Mouse (Mus musculus): ENCODE measurements around the gene Saa2. TPM values are rescaled to one million over a fixed set of nuclear protein-coding genes. Genes with fewer than 3 reads are reported as not detected.
A peak's percentile ranks its signal among the peaks of the same experiment; 100 is the strongest.

Saa2 gene
- total RNA-seq, 2 experiments from 2014 or later, result not detected

DNA sequence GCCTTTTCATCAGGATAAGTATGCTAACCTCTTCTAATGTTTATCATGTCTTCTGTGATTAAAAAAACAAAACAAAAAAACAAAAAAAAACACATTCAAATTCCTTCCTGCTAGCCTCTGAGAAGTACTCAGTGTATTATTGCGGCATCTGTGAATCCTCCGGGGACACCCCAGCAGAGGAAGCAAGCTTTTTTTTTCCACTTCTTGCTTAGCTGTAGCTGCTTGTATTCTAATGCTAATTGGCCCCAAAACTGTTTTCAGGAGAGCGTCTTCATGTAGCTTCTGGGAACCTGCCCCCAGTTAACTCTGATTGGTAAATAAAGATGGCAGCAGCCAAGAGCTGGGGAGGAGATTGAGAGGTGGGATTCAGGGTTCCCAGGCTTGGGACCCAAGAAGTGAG is 3.1 kb upstream of the Saa2 start:
- intact Hi-C loops (cut with DNase I), result no loop called here
- DNase-seq (ENCODE audit: low spot score in 2 of 2), result no peak

DNA sequence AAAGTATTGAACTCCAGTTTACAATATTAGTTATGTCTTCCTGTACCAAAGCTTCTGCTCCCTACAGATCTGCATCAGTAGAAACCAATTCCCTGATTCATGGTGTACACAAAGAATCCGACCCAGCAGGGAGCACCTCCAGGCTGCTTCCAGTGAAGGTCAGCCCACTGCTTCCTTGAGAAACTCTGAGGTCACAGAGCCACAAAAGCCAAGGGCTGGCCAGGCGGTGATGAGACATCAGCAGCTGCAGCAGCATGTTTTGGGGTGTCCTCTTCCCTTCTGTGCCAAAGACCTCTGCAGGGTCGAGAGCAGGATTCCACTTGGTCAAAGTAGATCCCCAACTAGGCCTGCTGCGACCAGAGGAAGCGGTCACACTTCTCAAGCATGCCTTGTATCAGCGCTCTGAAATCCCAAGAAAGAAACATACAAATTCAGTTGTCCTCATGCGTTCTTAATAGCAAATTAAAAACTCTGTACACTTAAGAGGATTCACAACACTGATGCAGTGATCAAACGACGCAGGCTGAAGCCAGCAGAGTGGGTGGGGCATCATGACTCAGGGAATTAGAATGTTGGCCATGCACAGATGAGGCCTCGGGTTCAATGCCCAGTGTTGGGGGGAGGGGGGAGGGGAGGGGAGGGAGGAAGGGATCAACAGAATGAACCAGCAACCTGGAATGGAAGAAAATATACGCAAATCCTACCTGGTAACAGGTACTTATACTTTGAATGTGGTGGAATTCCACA is 9.6 kb downstream of the Saa2 start:
- intact Hi-C loops (cut with DNase I), result no loop called here
- no peak for DNase-seq (ENCODE audit: low spot score in 2 of 2)

DNA sequence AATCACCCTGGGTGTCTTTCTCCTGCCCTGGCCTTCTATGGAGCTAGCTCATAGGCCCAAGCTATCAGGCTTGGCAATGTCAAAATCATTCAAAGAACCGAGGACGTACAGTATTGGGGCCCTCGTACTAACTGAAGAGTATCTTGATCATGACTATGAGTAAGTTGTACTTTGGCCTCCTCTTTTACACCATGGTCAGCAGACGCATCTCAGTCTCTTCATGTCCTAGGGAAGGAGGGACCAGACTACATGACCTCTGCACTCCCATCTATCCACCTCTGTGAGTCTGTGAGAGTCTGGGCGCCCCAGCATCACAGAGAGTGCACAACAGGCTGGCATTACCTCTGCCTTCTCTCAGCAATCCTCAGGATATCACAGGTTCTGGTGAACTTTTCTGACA is 11.0 kb downstream of the Saa2 start:
- DNase-seq (ENCODE audit: low spot score in 2 of 2), result no peak
- intact Hi-C loops (cut with DNase I), result no loop called here

DNA sequence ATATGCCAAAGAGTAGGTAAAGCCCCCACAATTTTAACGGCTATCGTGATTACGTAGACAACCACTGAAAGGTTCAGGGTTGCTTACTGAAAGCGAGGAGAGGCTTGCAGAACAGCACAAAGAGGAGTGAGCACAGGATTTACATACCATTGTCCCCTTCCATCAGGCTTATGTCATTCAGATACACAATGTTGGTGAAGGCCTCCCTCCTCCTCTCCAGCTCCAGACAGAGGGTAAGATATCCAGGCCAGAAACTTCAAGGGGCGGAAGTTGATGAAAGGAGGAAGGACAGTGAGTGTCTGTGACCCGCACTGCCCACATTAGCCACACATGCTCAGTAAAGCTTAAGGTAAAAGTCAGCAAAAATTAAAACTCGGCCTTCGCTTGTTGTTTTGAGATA is 13.1 kb downstream of the Saa2 start:
- intact Hi-C loops (cut with DNase I), result no loop called here
- DNase-seq (ENCODE audit: low spot score in 2 of 2), result no peak

DNA sequence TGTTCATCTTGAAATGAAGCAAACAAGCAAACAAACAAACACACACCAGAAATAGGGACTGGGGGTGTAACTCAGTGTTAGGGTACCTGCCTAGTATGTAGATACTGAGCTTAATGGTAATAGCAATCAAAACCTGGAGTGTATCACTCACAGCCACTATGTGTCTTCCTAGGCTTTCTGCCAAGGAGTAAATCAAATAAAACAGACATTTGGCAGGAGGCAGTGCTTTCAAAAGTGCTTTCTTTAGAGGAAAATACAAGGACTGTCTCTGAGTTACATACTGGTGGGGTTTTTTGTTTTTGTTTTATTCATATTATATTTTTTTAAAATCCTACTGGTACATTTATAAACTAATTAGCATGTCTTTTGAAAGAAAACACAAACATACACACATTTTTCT is 15.8 kb downstream of the Saa2 start:
- intact Hi-C loops (cut with DNase I), result no loop called here
- DNase-seq (ENCODE audit: low spot score in 2 of 2), result no peak

DNA sequence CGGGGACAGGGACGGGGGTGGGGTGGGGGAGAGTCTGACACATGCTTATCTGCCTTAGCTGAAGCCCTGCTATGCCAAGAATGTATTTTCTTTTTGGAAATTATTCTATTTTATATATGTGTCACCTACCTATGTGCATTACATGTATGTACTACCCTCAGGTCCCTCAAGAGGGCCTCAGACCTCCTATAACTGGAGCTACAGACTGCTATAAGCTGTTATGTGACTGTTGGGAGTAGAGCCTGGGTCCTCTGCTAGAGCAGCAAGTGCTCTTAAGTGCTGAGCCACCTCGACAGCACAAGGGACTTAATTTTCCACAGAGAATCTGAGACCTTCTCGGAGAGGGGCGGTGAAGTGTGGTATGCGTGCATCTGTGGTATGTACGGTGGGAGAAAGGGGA is 16.9 kb downstream of the Saa2 start:
- intact Hi-C loops (cut with DNase I), result no loop called here
- no peak for DNase-seq (ENCODE audit: low spot score in 2 of 2)

DNA sequence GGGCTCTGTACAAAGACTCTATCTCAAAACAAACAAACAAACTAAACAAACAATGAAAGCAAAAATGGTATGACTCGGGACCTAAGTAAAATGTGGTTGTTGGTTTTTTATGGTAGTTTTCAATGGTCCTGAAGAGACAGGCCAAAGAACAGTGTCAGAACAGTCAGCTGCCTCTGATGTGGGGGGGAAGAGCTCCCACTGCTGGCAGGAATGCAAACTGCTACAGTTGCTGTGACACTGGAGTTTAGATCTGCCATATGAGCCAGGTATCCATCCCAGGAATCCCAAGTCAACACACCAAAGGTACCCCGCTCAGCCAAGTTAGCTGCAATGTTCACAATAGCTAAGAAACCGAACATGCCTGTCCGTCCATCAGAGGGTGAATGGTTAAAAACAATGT is 19.1 kb downstream of the Saa2 start:
- intact Hi-C loops (cut with DNase I), result loop anchor here (1.0 kb wide), 1 partner anchor 56 kb away; no protein-coding TSS in a partner anchor
- DNase-seq (ENCODE audit: low spot score in 2 of 2), result peak; percentile 39 to 41

DNA sequence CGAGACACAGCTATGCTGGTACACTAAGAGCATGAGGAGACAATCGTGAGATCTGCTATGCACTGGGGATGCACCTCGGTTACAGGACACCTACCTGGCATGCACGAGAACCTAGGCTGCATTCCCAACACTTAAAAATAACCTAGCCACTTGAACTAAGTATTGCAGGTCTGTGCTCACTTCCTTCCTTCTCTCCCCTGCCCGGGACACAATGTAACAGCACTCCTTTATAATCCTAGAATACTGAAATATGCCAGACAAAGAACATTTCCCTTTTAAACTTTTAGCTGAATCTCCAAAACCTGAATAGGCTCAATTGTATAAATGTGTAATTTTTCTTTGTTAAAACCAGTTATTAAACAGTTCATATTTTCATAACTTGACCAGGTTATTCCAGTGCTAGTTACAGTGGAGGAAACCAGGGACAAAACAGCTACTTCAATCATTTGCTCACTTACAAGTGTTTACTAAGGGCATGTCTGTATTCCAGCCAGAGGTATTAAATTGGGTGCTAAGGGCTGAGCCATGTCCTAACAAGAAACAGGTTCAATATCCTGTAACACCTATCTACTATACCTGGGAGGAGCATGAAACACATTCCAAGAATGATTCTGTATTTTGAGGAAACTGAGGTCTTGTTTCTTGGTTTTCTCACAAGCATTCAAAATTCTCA is 37.7 kb downstream of the Saa2 start:
- DNase-seq (ENCODE audit: low spot score in 2 of 2), result no peak
- intact Hi-C loops (cut with DNase I), result no loop called here

DNA sequence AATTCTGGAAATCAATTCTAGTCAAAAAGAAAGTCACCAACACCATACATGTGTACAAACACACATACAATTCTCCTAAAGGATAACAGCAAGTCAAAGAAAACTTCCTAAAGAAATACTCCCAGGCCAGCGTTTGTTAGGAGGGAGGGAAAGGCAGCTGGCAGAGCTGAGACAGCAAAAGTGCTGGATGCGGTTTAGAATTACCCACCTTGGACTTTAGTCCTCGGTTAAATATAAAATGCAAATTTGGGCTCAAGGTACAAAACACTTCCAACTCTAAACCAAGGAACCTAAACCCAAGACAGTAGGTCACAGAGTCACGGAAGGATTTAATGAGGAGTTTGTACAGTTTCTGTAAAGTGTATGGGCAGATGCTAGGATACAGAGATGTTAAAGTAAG is 42.3 kb downstream of the Saa2 start:
- no peak for DNase-seq (ENCODE audit: low spot score in 2 of 2)
- intact Hi-C loops (cut with DNase I), result no loop called here

DNA sequence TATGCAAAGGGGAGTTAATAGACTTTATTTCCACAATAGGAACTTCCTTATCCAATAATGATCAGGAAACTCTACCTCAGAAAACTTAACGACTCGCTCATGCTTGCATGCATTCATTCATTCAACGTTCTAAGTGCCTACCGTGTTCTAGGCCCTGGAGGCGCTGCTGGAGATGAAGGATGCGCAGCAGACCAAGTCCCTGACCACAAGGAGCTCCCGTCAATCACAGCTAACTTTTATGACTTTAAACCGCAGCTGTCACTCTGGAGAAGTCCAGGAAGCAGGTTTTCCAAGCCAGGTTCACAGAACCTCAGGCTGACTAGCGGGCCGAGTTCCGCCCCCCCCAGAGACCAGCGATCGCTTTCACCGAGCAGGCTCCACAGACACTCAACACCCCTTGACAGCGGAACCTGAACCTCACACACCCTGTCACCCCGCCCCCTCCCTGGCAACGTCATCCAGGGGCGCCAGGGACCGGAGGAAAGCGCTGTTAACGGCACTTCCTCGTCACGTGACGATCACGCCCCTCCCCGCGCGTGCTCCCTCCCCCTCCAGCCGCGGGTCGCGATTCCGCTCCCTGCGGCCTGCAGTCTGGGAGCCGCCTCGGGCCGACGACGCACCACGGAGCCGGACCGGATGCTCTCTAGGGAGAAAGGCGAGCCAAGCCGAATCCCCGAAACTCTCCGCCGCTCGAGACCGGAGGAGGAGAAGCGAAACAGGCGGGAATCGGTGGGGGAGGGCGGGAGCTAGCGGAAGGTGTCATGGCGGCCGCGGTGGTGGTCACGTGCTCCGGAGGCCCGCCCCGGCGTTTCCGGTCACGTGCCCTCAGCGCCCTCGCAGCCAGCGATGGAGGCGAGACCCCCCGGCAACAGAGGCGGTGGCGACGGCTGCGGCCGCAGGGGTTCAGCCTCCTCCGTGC is 44.0 kb downstream of the Saa2 start, which contains the start of the genes Hps5 and Gtf2h1:
Gene Hps5, minus strand, starts transcription at position 778 of the 919 bp plus-strand sequence.
Gene Gtf2h1, plus strand, starts transcription at position 817 of the 919 bp plus-strand sequence.
- intact Hi-C loops (cut with DNase I), result loop anchor here (5.0 kb wide), 1 partner anchor 212 kb away; the partner anchor contains the start of gene Spty2d1
- peak; percentile 97 to 98 for DNase-seq (ENCODE audit: low spot score in 2 of 2)

DNA sequence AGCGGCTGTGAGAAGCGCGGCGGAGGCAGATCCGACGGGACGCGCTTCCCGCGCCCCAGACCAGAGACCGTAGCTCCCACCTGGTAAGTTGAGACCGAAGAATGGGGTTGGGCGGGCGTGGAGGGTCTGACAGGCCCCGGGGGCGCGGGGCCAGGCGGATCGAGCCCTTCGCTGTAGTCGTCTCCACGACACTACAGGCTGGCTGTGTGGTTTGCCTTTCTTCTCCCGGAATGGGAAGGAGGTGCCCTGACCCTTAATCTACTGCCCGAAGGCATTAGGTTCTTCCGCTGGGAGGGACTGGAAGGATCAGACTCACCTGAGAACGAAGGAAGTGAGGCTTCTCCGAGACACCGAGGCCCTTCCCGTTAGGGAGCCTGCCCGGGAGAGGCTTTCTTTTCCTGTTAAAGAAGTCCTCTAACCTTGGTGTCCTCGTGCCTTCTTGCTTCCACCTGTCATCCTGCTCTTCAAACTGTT is 44.7 kb downstream of the Saa2 start:
- intact Hi-C loops (cut with DNase I), result loop anchor here (5.0 kb wide), 1 partner anchor 211 kb away; the partner anchor contains the start of gene Spty2d1

DNA sequence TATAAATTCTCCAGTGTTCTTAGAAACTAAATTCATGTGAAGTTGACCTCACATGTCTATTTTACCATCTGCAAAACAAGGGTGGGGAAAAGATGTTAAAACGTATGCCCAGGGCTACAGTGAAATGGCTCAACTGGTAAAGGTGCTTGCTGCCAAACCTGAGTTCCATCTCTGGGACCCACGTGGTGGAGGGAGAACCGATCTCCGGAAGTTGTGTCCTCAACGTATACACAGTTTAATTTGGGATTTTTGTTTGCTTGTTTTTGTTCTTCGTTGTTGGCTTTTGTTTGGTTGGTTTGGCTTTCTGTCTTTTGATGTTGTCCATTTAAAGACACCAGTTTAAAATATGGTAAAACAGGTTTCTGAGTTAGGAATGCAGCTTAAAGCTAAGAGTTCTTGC is 45.2 kb downstream of the Saa2 start:
- DNase-seq (ENCODE audit: low spot score in 2 of 2), result no peak
- intact Hi-C loops (cut with DNase I), result loop anchor here (5.0 kb wide), 1 partner anchor 211 kb away; the partner anchor contains the start of gene Spty2d1

More for the DNA sequence above, 44.7 kb downstream of the Saa2 start:
- no peak for DNase-seq (ENCODE audit: low spot score in 2 of 2)

Other genes with a start within 250 kb of the Saa2 start
- 10 to 100 TPM; 59.7 to 69.3 TPM for gene Sergef, start 112.0 kb upstream of the Saa2 start, total RNA-seq (2021)
- under 1 TPM; 0.21 to 0.32 TPM for gene Tph1, start 79.3 kb upstream of the Saa2 start, total RNA-seq (2021)
- gene Saal1, start 41.1 kb upstream of the Saa2 start, total RNA-seq (2021), result 1 to 10 TPM; 8.0 TPM
- gene Saa3, start 36.1 kb upstream of the Saa2 start, total RNA-seq (2021), result under 1 TPM in 1 of 2 experiments, not detected in 1; 0.16 TPM
- not detected for gene Saa4, start 19.2 kb upstream of the Saa2 start, total RNA-seq (2021)
- gene Saa1, start 8.8 kb upstream of the Saa2 start, total RNA-seq (2021), result not detected
- gene Hps5, start 44.3 kb downstream of the Saa2 start, total RNA-seq (2021), result 10 to 100 TPM; 13.3 to 16.1 TPM
- gene Gtf2h1, start 44.3 kb downstream of the Saa2 start, total RNA-seq (2021), result 10 to 100 TPM; 37.9 to 41.1 TPM
- gene Ldha, start 89.7 kb downstream of the Saa2 start, total RNA-seq (2021), result 100 to 1,000 TPM; 395 to 440 TPM
- not detected for gene Ldhc, start 109.4 kb downstream of the Saa2 start, total RNA-seq (2021)
- 10 to 100 TPM; 75.5 to 81.1 TPM for gene Tsg101, start 168.2 kb downstream of the Saa2 start, total RNA-seq (2021)
- gene Uevld, start 206.7 kb downstream of the Saa2 start, total RNA-seq (2021), result 10 to 100 TPM; 10.2 to 13.3 TPM
- not detected for gene Gm9999, start 231.8 kb downstream of the Saa2 start, total RNA-seq (2021)

All from left cerebral cortex, postnatal 25 days (tissue).